Mouse (Mus musculus): ENCODE measurements at regions not wholly inside any gene's neighbourhood (a gene's known extent, or its start where the extent isn't known, plus 50 kb on each side); places are given as distances from the start of the nearest gene placed in this dataset.
"Not testable (repeated sequence)": the region's sequence is repeated elsewhere in the genome, so short reads cannot be mapped to it uniquely, and the experiment has no call there.

DNA sequence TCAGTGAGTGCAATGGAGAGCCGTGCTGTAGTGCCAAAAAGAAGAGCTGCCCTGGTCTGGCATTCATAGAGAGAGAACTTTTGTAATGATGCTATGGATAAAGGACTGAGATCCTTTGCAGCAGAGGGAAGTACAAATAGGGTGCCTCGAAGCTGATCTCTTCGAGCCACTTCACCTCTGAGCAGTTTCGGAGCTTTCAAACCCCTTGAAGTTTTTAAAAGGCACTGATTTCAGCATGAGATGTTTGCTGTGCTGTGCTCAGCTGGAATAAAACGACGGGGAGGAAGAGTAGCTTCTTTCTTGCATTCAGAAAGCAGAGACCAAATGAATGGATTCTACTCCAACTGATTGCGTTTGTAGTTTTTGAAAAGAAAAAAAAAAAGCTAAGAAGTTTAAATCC lies 392.5 kb upstream of the Pou3f2 start:
- Histone ChIP-seq H3K4me3 (no peak overlapping the region), H3K27me3 (replicated peaks; ENCODE audit: low read depth, poor library complexity, severe bottlenecking) (no peaks in the 10 kb centered on the region), H3K27ac (replicated peaks) (no peak overlapping the region), H3K4me1 (no peaks in the 10 kb centered on the region), H3K36me3 (replicated peaks) (no peaks in the 10 kb centered on the region), H3K9me3 (no peaks in the 10 kb centered on the region)
- no peak for DNase-seq (ENCODE audit: low spot score)
- WGBS = 43% methylated on average over 7 of the region's 7 CpGs

DNA sequence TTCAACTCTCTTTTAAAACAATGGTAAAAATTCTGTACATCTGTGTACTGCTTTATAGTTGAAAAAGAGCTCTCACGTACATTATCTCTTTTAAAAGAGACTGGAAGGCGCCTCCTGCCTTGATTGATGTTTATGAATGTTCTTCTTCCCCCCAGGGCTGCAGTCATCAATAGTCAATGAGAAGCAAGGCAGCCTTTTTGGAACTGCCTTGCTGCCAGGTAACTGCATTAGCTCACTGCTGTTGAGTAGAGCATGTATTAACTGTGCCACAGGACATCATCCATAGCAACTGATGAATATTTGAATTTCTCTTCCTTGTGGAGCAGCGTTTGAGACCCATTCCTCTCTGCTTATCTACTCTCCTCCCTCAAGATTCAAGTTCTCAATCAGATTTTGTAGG lies 387.2 kb upstream of the Pou3f2 start:
- no peak overlapping the region for H3K4me3 ChIP-seq

DNA sequence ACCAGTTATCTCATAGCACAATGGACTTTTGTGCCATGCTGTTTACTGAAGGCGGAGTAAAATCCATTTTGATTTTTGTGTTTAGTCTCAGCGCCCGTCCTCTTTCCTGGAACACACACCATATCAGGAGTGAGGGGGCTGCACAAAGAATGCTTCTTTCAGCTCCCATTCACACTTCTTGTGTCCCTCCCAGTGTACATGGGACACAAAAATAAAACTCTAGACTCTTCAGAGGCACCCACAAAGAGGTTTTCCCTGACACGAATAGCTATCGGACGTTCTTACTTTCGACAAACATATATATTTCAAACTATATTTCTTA lies 347.9 kb upstream of the Pou3f2 start:
- Histone ChIP-seq H3K36me3 (replicated peaks) (no peaks in the 10 kb centered on the region), H3K9me3 (no peaks in the 10 kb centered on the region), H3K27me3 (replicated peaks; ENCODE audit: low read depth, poor library complexity, severe bottlenecking) (no peaks in the 10 kb centered on the region), H3K4me1 (peaks cover 12% of the 10 kb centered on the region), H3K27ac (replicated peaks) (peak overlapping the region; percentile 71; the same call in 1 of the 2 replicates), H3K4me3 (peak overlapping the region; percentile 33)
- DNase-seq (ENCODE audit: low spot score) = no peak
- WGBS = 47% methylated on average over 7 of the region's 7 CpGs

More for the DNA sequence above, 387.2 kb upstream of the Pou3f2 start:
- 82% methylated on average over 3 of the region's 3 CpGs for WGBS
- Histone ChIP-seq H3K27me3 (replicated peaks; ENCODE audit: low read depth, poor library complexity, severe bottlenecking) (no peaks in the 10 kb centered on the region), H3K27ac (replicated peaks) (no peak overlapping the region), H3K4me1 (no peaks in the 10 kb centered on the region), H3K36me3 (replicated peaks) (no peaks in the 10 kb centered on the region), H3K9me3 (no peaks in the 10 kb centered on the region)
- DNase-seq (ENCODE audit: low spot score) = no peak

DNA sequence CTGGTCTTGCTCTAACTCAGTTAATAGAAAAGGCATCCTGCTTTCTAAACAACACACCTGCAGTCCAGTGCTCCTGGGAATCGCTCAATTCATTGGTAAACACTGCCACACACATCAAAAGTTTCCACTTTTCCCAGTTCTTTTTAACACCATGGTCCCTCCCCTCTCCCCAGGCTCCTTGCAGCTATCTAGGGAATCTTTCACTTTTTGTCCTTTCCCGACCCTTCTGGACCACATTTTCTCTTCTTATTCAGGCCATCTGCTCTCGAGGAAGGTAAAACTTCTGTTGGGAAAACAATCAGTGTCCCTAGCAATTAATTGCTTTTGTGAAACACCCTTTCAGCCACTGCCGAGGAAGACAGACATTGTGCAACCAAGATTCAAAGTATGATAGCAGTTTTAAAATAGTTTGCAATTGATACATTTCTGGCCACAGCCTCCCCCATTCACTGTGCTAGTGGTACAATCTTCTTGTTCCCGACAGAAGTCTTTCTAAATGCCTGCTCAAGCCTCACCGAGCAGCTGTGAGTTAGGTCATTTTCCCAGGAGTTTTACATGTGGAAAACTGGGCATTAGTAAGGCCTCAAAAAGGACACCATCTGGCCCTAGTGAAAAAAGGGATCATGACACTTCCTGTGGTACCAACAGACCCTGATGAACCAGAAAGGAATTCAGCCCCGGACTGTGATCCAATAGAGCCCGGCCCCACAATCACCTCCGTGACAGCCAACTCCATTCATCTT lies 347.4 kb upstream of the Pou3f2 start:
- H3K27me3 ChIP-seq (replicated peaks; ENCODE audit: low read depth, poor library complexity, severe bottlenecking) = no peaks in the 10 kb centered on the region
- peak overlapping the region; percentile 71 for H3K27ac ChIP-seq (replicated peaks)
- H3K4me1 ChIP-seq = peaks cover 12% of the 10 kb centered on the region
- H3K36me3 ChIP-seq (replicated peaks) = no peaks in the 10 kb centered on the region
- peak overlapping the region; percentile 33 for H3K4me3 ChIP-seq
- WGBS = 3% methylated on average over 9 of the region's 9 CpGs
- DNase-seq (ENCODE audit: low spot score) = peak; percentile 46
- H3K9me3 ChIP-seq = no peaks in the 10 kb centered on the region

DNA sequence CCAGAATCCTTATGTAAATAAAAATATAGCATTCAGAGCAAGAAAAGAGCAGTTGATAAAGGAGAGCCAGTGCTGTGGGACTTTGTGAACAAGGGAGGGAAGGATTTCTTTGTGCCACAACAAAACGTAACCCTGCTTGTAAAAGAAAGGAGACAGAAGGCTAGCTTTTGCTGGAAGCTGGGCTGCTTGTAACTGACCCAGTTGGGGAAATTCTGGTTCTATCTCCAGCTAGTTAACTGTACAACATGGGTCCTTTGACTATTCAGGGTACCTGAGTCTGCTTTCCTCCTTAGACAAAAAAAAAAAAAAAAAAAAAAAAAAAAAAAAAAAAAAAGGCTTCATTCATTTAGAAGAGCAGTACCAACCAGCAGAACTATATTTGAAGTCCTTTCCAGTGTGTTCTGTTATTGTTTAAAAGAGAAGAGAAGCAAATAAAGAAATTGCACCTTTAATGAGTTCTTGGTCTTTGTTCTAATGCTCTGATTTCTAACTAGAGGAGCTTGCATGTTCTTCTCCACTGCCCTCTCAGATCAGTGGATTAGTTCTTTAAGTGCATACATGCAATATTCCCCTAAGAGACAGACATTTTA lies 345.8 kb upstream of the Pou3f2 start:
- H3K4me1 ChIP-seq = peaks cover 12% of the 10 kb centered on the region
- WGBS = 58% methylated on average over 1 of the region's 1 CpGs
- no peaks in the 10 kb centered on the region for H3K9me3 ChIP-seq
- no peak overlapping the region for H3K4me3 ChIP-seq
- DNase-seq (ENCODE audit: low spot score) = no peak
- H3K27me3 ChIP-seq (replicated peaks; ENCODE audit: low read depth, poor library complexity, severe bottlenecking) = no peaks in the 10 kb centered on the region
- 0 out of 2 replicates have a peak overlapping the region, but pooled peaks have one; percentile 35 for H3K27ac ChIP-seq (replicated peaks)
- no peaks in the 10 kb centered on the region for H3K36me3 ChIP-seq (replicated peaks)

DNA sequence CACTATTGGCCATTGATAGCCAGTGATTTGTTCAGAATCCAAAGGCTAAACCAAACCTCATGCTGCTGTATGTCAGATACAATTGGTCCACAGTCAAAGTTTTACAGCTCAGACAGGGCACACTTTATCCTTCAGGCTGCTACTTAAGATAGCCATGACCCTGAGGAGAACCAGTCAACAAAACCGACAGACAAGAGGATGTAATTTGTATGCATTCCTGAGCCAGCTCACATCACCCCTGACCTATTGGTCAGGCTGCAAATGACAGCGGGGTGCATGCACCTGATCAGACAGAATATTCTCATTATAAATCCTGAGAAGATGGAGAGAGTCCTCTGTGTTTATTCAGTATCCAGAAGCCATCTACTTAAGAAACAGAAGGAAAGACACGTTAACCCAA lies 315.5 kb upstream of the Pou3f2 start:
- Histone ChIP-seq H3K4me3 (no peak overlapping the region), H3K27me3 (replicated peaks; ENCODE audit: low read depth, poor library complexity, severe bottlenecking) (no peaks in the 10 kb centered on the region), H3K27ac (replicated peaks) (no peak overlapping the region), H3K9me3 (no peaks in the 10 kb centered on the region), H3K36me3 (replicated peaks) (no peaks in the 10 kb centered on the region), H3K4me1 (no peaks in the 10 kb centered on the region)
- DNase-seq (ENCODE audit: low spot score) = peak; percentile 29
- 26% methylated on average over 3 of the region's 3 CpGs for WGBS

DNA sequence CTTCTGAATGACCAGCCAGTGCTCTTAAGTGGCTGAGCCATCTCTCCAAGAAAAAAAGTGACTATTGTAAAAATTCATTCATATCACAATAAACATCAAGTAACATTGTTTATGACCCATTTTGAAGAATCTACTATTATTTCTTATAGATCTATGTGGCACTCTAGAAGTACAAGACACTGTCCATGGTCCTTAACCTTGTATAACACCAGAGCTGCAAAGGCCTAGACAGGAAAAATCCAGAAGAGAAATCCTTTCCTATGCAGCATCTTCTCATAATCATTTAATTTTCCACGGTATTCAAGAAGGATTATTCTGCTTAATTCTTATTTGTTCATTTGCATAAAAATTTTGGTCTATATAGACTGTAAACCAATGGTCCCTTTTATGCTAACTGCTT lies 304.7 kb upstream of the Pou3f2 start:
- 73% methylated on average over 1 of the region's 1 CpGs for WGBS

DNA sequence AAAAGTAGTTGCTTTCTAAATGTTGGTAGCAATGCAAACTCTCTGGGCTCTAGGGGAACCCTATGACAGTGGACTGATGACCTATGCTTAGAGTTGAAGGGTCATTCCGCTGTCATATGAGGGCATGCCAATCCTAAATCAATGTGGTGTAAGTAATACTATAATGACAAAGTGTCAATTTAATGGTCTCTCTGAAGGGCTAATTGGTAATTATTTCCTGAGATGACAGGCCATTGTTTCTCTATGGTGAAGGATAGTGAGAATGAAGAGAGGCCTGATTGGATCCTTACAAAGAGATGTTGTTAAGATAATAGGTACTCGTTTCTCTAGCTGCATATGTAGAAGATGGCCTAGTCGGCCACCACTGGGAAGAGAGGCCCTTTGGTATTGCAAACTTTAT lies 299.7 kb upstream of the Pou3f2 start:
- Histone ChIP-seq H3K27me3 (replicated peaks; ENCODE audit: low read depth, poor library complexity, severe bottlenecking) (no peaks in the 10 kb centered on the region), H3K27ac (replicated peaks) (no peak overlapping the region), H3K4me3 (no peak overlapping the region), H3K9me3 (no peaks in the 10 kb centered on the region), H3K36me3 (replicated peaks) (no peaks in the 10 kb centered on the region), H3K4me1 (no peaks in the 10 kb centered on the region)
- no peak for DNase-seq (ENCODE audit: low spot score)
- 70% methylated on average over 3 of the region's 3 CpGs for WGBS

More for the DNA sequence above, 304.7 kb upstream of the Pou3f2 start:
- Histone ChIP-seq H3K4me3 (no peak overlapping the region), H3K4me1 (no peaks in the 10 kb centered on the region), H3K27ac (replicated peaks) (no peak overlapping the region), H3K36me3 (replicated peaks) (no peaks in the 10 kb centered on the region), H3K27me3 (replicated peaks; ENCODE audit: low read depth, poor library complexity, severe bottlenecking) (no peaks in the 10 kb centered on the region), H3K9me3 (no peaks in the 10 kb centered on the region)
- DNase-seq (ENCODE audit: low spot score) = no peak

DNA sequence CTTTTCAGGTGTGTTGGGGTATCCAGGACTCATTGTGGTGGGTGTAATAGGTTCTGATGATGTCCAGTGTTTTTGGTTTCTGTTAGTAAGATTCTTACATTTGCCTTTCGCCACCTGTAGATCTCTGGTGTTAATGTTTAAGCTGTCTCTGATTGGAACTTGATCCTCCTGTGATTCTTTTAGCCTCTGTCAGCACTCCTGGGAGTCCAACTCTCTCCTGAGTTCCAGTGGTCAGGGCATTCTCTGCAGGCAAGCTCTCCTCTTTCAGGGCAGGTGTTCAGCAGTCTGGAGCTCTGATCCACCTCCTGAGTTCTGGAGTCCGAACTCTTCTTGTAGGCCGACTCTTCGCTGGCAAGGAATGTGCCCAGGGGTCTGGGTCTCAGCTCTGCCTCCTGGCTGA lies 274.9 kb upstream of the Pou3f2 start:
- not testable (repeated sequence) for H3K27me3 ChIP-seq (replicated peaks; ENCODE audit: low read depth, poor library complexity, severe bottlenecking); DNase-seq (ENCODE audit: low spot score); H3K4me3 ChIP-seq; H3K4me1 ChIP-seq; H3K9me3 ChIP-seq; H3K36me3 ChIP-seq (replicated peaks); H3K27ac ChIP-seq (replicated peaks)
- 91% methylated on average over 4 of the region's 4 CpGs for WGBS
